Mouse (Mus musculus) adrenal gland, adult 18-20 months (tissue): Measurements from ENCODE around the gene Inf2. TPM values are rescaled to one million over a fixed set of nuclear protein-coding genes. Genes with fewer than 3 reads are reported as not detected.
A peak's percentile ranks its signal among the peaks of the same experiment; 100 is the strongest.

ENCODE experiments used
- DNase-seq, 2 experiments: peaks; one replicate each; pipeline ENCODE4 v3.0.0; 2021 to 2022; ENCODE audit warnings: low spot score in 2 of 2
- total RNA-seq, 2 experiments: library from RNA; stranded (reverse); gene quantifications; 1 replicate in 1 of 2; 2 replicates in 1 of 2; pipeline ENCODE4 v1.2.3; 2021

The Inf2 gene
- total RNA-seq, 2 experiments from 2014 or later = 25.2 to 29.7 TPM

- no peak for DNase-seq
Observed at GRCm38 (mm10) chr12:112563011-112563410, 25.6 kb upstream of the Inf2 start.

- DNase-seq = no peak
Observed at GRCm38 (mm10) chr12:112570160-112570559, 18.4 kb upstream of the Inf2 start.

GRCm38 (mm10) chr12:112571064-112571463, 17.5 kb upstream of the Inf2 start:
- DNase-seq = no peak

GRCm38 (mm10) chr12:112575274-112575986, 13.2 kb upstream of the Inf2 start:
- no peak for DNase-seq

GRCm38 (mm10) chr12:112576341-112576740, 12.2 kb upstream of the Inf2 start:
- DNase-seq = no peak

GRCm38 (mm10) chr12:112576749-112577148, 11.8 kb upstream of the Inf2 start:
- DNase-seq = no peak

- DNase-seq = peak in 1 of 2 experiments; percentile 23
Observed at GRCm38 (mm10) chr12:112578296-112579090, 10.1 kb upstream of the Inf2 start.

- DNase-seq = no peak
Observed at GRCm38 (mm10) chr12:112579430-112579829, 9.2 kb upstream of the Inf2 start.

GRCm38 (mm10) chr12:112579926-112580325, 8.7 kb upstream of the Inf2 start:
- no peak for DNase-seq

- DNase-seq = no peak
Observed at GRCm38 (mm10) chr12:112581113-112581512, 7.5 kb upstream of the Inf2 start.

GRCm38 (mm10) chr12:112584954-112585353, 3.6 kb upstream of the Inf2 start:
- no peak for DNase-seq

GRCm38 (mm10) chr12:112585924-112586538, 2.6 kb upstream of the Inf2 start:
- DNase-seq = no peak

- DNase-seq = no peak
Observed at GRCm38 (mm10) chr12:112587125-112588124, 1.2 kb upstream of the Inf2 start.

GRCm38 (mm10) chr12:112589491-112590191, 1.1 kb downstream of the Inf2 start:
- no peak for DNase-seq

GRCm38 (mm10) chr12:112590566-112591239, 2.1 kb downstream of the Inf2 start:
- no peak for DNase-seq

GRCm38 (mm10) chr12:112591240-112591639, 2.7 kb downstream of the Inf2 start:
- no peak for DNase-seq

GRCm38 (mm10) chr12:112591730-112592129, 3.1 kb downstream of the Inf2 start:
- no peak for DNase-seq

GRCm38 (mm10) chr12:112592985-112593734, 4.6 kb downstream of the Inf2 start:
- DNase-seq = no peak
